8 mouse cellular contexts compared by ENCODE assay signal in the genomic region with DNA sequence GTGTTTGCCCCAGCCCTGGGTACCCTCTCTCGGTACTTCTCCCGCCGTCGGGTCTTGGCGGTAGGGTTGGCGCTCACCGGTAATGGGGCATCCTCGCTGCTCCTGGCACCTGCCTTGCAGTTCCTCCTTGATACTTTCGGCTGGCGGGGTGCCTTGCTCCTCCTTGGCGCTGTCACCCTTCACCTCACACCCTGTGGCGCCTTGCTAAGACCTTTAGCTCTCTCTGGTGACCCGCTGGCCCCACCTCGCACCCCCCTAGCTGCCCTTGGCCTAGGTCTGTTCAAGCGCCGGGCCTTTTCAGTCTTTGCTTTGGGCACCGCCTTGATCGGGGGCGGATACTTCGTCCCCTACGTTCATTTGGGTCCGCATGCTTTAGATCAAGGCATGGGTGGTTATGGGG. TPM values are rescaled to one million over a fixed set of nuclear protein-coding genes. Genes with fewer than 3 reads are reported as not detected.
A peak's percentile ranks its signal among the peaks of the same experiment; 100 is the strongest.
DNase-seq lines count a peak whose midpoint lies in the region; ATAC-seq and TF ChIP-seq lines count a peak whose summit lies in the region.

No protein-coding gene starts in this region.

- peaks cover 55% of the 10 kb centered on the region for H3K4me1 ChIP-seq in E14TG2a.4 (replicated peaks; ENCODE audit: low read depth, low read length)
- peaks cover 28% of the 10 kb centered on the region for H3K4me1 ChIP-seq in forebrain, embryonic 14.5 days (ENCODE audit: control insufficient read depth, insufficient read depth, low read length)

- no peak overlapping the region for H3K4me2 ChIP-seq in forebrain, embryonic 14.5 days (ENCODE audit: low read length)

- no peak for ATAC-seq in forebrain, embryonic 14.5 days
- ATAC-seq in CD4-positive, CD25-positive, alpha-beta regulatory T cell, adult 4 months: no peak

- peak; percentile 59 for DNase-seq in cerebellum, adult 11 months
- no peak for DNase-seq in cerebellum, postnatal 14 days
- DNase-seq in forebrain, embryonic 14.5 days (ENCODE audit: low spot score): no peak
- peak; percentile 76 to 79 for DNase-seq in kidney, postnatal 36 days
- DNase-seq in c-Kit-positive CD71-positive TER-119-positive erythroid progenitor cells, embryonic 14.5 days (ENCODE audit: low spot score): no peak
- DNase-seq in retina, embryonic 14.5 days (ENCODE audit: low spot score): no peak

- peak overlapping the region; percentile 74 for H3K4me3 ChIP-seq in E14TG2a.4 (replicated peaks; ENCODE audit: low read length)
- H3K4me3 ChIP-seq in forebrain, embryonic 14.5 days (ENCODE audit: low read depth, low read length): no peak overlapping the region

- no peak overlapping the region for H3K27ac ChIP-seq in forebrain, embryonic 14.5 days (ENCODE audit: low read depth, low read length)

- peak overlapping the region; percentile 17; the same call in 1 of the 2 replicates for H3K9ac ChIP-seq in forebrain, embryonic 14.5 days (ENCODE audit: low read length)

- no peaks in the 10 kb centered on the region for H3K9me3 ChIP-seq in E14TG2a.4 (ENCODE audit: low read length)
- no peaks in the 10 kb centered on the region for H3K9me3 ChIP-seq in forebrain, embryonic 14.5 days (replicated peaks; ENCODE audit: control insufficient read depth, low read length)

- 11% methylated on average over 22 of the region's 22 CpGs for WGBS in forebrain, embryonic 14.5 days

- peaks cover 28% of the 10 kb centered on the region for H3K36me3 ChIP-seq in E14TG2a.4 (ENCODE audit: insufficient read depth, low read length)
- peaks cover 18% of the 10 kb centered on the region for H3K36me3 ChIP-seq in forebrain, embryonic 14.5 days (ENCODE audit: control insufficient read depth, insufficient read depth, low read length)

- H3K27me3 ChIP-seq in E14TG2a.4 (ENCODE audit: insufficient read depth, low read length): peaks cover 78% of the 10 kb centered on the region
- peaks cover 39% of the 10 kb centered on the region for H3K27me3 ChIP-seq in forebrain, embryonic 14.5 days (replicated peaks; ENCODE audit: control insufficient read depth, insufficient read depth, low read length)

- no peak for TF ChIP-seq CTCF in E14TG2a.4 (conservative IDR thresholded peaks at IDR 0.05; ENCODE audit: low read length)

RNA-seq across cellular contexts. Expression of a gene that starts 2.7 kb away (rescaled TPM):
- 0.98 and 1.1 TPM in 2 replicates for polyA plus RNA-seq in forebrain, embryonic 14.5 days (2014; fragmentation: Nextera tagmentation; extraction: Ambion mirVana)
- polyA plus RNA-seq in CD4-positive, CD25-positive, alpha-beta regulatory T cell, adult 4 months (2017; shearing (Covaris generic)): not detected

RNA-seq across cellular contexts. Expression of a gene that starts 5.6 kb away (rescaled TPM):
- 9.2 and 12.9 TPM in 2 replicates for polyA plus RNA-seq in forebrain, embryonic 14.5 days (2014; fragmentation: Nextera tagmentation; extraction: Ambion mirVana)
- polyA plus RNA-seq in CD4-positive, CD25-positive, alpha-beta regulatory T cell, adult 4 months (2017; shearing (Covaris generic)): 1 to 10 TPM; 2.7 to 3.9 TPM

RNA-seq across cellular contexts. Expression of a gene that starts 14.3 kb away (rescaled TPM):
- polyA plus RNA-seq in forebrain, embryonic 14.5 days (2014; fragmentation: Nextera tagmentation; extraction: Ambion mirVana): 4.5 and 6.3 TPM in 2 replicates
- polyA plus RNA-seq in CD4-positive, CD25-positive, alpha-beta regulatory T cell, adult 4 months (2017; shearing (Covaris generic)): under 1 TPM; 0.31 to 0.56 TPM

RNA-seq across cellular contexts. Expression of a gene that starts 22.4 kb away (rescaled TPM):
- polyA plus RNA-seq in forebrain, embryonic 14.5 days (2014; fragmentation: Nextera tagmentation; extraction: Ambion mirVana): 202 and 245 TPM in 2 replicates
- polyA plus RNA-seq in CD4-positive, CD25-positive, alpha-beta regulatory T cell, adult 4 months (2017; shearing (Covaris generic)): 100 to 1,000 TPM; 123 to 141 TPM

RNA-seq across cellular contexts. Expression of a gene that starts 24.3 kb away (rescaled TPM):
- 11.1 and 11.9 TPM in 2 replicates for polyA plus RNA-seq in forebrain, embryonic 14.5 days (2014; fragmentation: Nextera tagmentation; extraction: Ambion mirVana)
- 1 to 10 TPM; 3.3 to 5.3 TPM for polyA plus RNA-seq in CD4-positive, CD25-positive, alpha-beta regulatory T cell, adult 4 months (2017; shearing (Covaris generic))

Comparison
In these comparisons a context has a peak if more than half of its experiments do, and no peak if none do; other contexts are left out.
1. DNase-seq: peak in cerebellum, adult 11 months (single experiment) and kidney, postnatal 36 days (2 of 2); none in cerebellum, postnatal 14 days (0 of 2), forebrain, embryonic 14.5 days (single experiment), c-Kit-positive CD71-positive TER-119-positive erythroid progenitor cells, embryonic 14.5 days (single experiment) and retina, embryonic 14.5 days (single experiment).